Mouse (Mus musculus) 416B (cell line): Measurements from ENCODE around the gene Coro2b.
A peak's percentile ranks its signal among the peaks of the same experiment; 100 is the strongest.

Experiments
- DNase-seq: peaks from one replicate; pipeline ENCODE4 v3.0.0; 2011; ENCODE audit warnings: low read depth

Gene Coro2b

DNA sequence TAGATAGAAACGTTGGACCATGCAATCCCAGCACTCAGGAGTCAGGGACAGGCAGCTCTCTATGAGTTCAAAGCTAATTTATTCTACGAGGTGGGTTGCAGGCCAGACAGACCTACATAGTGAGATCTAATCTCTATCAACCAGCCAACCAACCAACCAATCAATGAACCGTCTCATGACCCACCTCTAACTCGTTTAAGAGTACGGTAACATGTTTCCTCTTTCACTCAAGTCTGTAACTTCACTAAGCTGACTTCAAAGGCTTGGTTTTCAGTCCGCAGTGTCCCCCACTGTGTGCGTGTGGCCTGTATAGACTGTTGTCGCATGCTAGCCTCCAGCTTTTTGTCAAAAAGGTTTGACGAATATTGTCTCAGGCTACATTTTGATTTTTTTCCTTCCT, 147.1 kb downstream of the Coro2b start:
- DNase-seq, result no peak

DNA sequence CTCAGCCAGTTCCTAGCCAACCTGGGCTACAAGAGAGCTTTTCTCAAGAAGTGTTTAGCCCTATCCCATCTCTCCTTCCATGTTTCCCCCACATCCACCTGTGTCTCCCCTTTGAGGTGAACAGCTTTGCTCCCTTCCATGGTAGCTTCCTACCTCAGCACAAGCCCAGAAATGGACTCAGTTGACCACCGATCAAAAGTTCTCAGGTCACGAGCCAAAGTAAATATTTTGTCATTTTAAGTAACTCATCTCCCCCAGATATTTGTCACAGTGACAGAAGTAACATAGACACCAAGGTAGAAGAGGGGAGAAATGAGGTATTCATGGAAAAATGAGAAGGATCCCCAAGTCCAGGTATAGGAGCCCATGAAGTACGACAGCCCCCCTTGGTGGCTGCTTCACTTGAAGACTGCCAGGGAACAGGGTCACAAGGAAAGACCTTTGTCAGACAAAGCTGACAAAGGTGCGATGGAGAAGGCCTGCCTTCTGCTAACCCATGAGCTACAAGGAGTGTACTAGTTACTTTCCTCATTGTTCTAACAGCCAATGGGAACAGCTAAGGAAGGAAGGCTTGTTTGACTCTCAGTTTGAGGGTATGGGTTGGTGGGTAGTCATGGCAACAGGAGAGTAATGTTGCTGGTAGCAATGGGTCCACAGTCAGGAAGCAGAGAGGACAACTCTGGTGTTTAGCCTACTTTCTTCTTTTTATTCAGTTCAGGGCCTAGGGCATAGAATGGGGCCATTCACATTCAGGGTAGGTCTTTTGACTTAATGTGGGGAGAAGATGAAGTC, 150.9 kb downstream of the Coro2b start:
- no peak for DNase-seq

DNA sequence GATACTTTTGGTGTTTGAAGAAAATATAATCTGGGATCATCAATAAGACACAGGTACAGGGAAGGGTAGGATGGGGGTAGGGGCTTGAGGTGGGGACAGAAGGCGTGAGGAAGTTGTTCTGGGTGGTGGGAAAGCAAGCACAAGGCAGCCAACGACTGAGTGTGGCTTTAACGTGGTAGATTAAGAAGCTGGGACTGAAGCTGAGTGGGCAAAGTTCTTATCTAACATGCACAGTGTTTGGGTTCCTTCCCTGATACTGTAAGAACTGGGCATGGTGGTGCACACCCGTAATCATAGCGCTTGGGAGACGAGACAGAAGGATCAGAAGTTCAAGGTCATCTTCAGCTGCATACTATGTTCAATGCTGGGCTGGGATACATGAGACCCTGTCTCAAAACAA, 151.8 kb downstream of the Coro2b start:
- DNase-seq, result no peak

DNA sequence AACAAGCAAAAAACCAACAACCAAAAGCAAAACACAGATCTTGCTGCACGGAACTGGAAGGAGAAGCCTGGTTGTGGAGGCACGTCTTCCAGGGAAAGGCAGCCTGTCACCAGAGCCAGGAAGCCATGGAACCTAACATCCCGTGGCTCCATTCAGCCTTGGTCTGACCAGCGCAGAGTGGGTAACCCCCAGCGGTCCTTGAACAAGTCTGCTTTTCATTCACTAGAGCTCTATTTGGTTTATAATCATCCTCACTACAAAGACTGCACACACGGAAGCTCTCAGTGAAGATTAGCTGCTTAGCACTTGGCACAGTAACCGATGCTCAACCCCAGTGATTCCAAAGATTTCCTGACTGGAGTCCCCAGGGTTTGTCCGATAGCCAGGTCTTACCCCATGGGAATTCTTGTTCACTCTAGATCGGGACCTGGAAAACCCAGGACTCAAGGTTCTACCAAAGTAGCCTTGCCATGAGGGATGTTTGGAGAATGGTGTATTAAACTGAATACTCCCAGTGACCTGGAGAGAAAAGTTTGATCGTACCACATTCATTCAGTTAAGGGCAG, 154.2 kb downstream of the Coro2b start:
- no peak for DNase-seq

DNA sequence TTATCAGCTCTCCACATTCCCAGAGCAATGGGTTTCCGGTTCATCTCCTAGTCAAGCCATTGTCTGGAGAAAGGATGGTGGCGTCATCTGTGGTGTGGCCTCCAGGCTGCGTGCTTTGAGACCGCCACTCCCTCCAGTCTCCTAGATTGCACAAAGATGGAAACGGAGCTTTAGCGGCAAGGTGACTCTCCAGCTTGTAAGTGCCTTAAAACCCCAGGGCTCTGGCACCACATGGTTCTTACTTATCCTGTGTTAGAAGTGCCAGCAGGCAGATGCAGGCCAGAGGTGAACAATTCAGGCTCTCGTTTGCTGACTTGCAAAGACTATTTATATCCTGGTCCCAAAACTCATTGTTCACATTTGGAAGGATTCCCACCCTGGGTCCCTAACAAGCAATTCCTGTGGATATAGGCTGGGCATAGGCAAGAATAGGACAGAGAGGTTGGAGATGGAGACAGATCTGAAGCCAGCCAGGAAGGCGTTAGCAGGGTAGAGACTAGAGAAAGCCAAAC, 155.4 kb downstream of the Coro2b start:
- DNase-seq, result no peak

DNA sequence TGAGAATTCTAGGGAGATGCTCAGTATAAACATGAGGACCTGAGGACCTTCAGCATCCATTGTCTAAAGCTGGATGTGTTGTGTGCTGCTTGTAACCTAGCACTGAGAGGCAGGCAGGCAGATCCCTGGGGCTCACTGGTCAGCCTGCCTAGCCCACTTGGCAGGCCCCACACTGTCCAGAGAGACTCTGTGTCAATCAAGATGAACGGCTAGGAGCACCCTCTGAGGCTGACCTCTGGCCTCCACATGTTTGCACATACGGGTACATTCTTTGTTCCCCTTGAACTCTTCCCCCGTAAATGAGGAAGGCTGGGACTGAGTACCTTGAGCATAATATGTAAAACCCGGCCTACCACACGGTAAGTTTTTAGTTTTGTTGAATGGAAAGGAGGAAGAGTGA, 156.5 kb downstream of the Coro2b start:
- no peak for DNase-seq

DNA sequence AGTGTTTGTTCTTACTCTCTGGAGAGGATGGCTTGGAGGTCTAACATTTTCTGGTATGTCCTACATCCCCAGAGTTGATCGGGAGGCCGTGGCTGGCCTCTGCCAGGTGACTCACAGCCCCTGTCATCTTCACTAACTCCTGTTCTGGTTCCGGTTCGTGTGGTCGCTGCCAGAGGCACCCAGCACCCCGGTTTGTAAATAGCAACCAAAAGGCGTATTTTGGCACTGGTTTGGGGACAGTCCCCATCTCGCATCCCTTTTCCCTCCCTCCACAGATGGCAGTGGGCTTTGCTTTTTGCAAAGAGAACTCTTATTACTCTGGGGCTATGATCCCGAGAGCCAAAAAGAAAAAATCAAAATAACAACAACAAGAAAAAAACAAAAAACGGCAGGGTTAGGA, 158.9 kb downstream of the Coro2b start:
- no peak for DNase-seq

DNA sequence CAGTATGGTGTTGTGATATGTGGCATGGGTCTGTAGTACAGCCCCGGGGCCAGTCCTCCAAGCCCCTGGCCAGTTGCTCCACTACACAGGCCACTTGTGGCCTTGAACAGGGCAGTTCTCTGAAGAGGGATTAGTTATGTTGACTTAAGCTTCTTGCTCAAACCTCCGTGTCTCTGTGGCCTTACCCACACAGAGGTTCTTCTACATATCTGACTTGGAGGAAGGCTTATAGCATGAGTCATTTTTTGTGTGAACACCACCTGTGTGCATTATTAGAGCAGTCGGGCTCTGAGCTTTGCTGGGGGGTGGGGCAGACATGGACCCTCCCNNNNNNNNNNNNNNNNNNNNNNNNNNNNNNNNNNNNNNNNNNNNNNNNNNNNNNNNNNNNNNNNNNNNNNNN, 162.6 kb downstream of the Coro2b start:
- peak; percentile 60 for DNase-seq

DNA sequence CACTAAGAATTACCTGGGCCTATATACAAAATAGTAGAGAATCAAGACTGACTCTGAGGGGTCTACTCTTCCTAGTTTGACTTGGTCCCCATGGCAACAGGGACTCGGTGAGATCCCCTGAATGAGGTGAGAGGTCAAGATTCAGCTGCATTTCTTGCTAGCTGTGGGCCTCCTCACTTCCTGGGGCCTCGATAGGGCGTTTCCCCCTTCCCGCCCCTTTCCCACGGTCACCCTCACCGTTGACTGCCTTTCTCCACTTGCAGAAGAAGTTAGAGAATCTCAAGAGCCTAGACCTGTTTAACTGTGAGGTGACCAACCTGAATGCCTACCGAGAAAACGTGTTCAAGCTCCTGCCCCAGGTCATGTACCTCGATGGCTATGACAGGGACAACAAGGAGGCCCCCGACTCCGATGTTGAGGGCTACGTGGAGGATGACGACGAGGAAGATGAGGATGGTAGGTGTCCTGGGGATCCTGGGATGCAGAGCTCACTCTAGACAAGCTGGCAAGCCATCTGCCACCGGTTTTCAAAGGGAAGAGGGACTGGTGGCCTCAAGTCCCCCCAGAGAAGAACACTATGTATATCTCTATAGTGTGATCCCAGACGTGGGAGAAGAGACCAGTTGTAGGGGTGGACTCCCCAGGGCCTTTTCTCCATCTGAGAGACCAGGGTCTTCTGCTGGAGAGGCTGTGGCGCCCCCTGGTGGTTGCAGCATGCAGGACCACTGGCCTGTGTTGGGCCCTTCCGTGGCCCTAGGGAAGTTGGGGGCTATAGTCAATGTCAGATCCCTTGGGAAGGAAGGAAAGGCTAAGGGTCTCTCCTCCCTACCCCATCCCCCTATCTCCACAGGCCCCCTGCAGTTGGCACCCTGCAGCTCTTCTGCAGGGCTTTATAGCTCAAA, 163.4 kb downstream of the Coro2b start:
- DNase-seq, result peak; percentile 62

DNA sequence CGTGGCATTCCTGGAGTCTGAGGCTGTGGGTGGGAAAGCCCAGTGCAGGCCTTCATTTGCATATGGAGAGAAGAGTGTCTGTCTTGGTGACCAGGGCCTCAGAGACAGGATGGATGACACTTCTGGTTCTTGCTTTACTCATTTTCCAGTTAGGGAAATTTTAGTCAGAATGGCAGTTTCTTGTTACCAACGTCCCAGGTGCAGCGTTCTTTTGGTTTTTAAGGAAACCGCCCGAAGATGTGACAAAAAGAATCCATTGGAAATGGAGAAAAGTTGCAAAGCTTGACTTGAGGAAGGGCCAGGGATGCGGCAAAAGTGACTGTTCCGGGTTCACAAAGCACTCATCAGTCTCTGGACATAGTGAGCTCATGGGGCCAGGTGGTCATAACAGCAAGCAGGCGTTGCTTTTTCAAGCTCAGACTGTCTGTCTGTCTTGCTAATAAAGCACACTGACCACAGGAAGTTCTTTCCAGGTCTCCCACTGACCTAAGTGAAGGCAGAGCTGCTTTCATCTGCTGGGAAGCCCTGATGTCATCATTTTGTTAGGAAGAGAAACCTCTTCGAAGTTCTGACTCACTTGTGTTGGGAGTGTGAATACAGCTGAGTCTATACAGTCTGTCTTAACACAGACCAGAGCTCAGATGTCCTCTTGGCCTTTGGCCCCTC, 164.2 kb downstream of the Coro2b start:
- no peak for DNase-seq

DNA sequence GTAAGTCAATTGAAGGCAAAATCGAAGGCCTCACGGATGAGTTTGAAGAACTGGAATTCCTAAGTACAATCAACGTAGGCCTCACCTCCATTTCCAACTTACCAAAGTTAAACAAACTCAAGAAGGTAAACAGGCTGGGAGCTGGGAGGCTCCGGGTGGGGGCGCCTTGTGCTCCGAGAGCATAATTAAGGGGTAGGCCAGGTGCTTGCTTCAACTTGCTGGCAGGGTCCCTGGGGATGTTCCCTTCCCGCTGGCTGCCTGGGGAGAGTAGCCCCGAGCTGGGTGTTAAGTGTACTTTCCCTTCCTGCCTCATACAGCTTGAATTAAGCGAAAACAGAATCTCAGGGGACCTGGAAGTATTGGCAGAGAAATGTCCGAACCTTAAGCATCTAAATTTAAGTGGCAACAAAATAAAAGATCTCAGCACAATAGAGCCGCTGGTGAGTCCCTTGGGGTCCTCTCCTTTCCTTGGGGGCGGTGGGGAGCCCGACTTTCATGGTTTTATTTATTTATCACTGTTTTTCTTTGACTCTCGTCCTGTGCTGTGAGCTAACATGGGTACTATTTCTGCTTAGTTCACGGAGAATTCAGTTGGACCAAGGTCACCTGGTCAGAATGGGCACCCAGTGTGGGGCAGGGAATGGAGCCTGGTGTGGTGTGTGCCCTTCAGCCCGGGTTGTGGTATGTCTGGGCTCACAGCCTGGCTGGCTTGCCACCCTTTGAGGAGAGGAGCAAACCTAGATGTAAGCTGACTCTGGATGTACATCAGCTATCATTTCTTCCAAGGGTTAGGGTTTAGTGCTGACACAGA, 164.9 kb downstream of the Coro2b start:
- DNase-seq, result no peak

DNA sequence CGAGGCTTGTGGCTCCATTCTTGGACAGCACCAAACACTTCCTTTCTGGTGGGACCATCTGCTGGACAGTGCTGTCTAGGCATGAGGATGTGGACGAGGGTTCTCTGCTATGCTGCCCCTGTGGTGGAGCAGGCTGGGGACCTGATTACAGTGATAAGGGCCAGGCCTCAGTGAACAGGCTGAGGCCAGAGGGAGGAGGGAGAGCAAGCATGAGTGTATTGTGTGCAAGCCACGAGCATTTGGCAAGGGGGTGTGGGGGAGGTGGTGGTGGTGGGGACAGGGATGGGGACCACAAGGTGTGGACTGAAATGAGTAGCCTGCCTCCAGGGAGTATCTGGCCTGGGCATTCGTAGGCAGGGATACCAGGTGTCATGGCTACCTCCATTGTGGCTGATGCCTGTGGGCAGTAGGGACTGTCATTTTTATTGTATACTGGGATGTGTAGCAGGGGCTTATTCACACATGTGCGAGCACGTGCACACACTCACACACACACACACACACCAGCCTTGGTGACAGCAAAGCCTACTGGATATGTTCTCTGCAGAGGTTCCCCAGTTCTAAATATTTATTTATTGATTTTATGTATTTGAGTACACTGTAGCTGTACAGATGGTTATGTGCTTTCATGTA, 166.1 kb downstream of the Coro2b start:
- DNase-seq, result peak; percentile 84

DNA sequence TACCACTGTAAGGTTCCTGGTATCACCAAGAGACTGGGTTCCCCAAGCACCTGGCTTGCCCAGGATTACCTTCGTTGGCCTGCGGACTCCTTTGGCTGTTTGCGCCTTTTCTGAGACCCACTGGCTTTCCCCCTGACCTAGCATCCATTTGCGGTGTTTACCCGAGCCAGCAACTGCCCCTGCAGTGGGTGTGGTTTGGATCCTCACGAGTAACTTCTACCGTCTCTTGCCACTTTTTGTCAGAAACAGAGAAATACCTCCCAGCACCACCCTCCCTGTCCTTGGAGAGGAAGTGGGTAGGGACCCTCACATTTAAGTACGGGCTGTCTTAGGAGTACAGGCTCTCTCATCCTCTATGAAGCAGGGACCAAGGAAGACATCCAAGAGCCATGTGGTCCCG, 166.7 kb downstream of the Coro2b start:
- DNase-seq, result no peak
